16 mouse cellular contexts compared by ENCODE assay signal in the genomic region with DNA sequence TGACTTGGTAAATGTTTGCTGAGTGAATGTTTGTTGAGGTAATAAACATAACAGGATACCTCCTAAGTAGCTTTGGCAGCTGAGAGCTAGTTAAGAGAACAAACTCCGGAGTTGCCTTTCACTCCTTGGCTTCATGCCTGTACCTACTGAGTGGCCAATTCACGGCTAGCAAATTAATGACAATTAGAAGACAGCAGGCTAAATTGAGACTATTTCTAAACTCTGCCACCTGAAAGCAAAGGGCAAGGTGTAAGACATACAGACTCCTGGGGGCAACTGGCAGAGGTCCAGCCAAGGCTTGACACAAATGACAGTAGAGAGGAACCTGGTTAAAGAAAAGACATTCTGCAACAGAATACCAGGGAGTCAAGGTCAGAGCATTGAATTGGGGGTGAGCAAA.
A peak's percentile ranks its signal among the peaks of the same experiment; 100 is the strongest.
DNase-seq lines count a peak whose midpoint lies in the region; ATAC-seq and TF ChIP-seq lines count a peak whose summit lies in the region.
"Had no signal": no experiment of that assay in that cellular context is flagged by ENCODE, and none has a peak within 500 bp of the region (broad histone marks: within the 10 kb centered on the region; RNA-seq: fewer than 3 reads in every experiment).

No protein-coding gene starts in this region.

- no peak for TF ChIP-seq EP300 in liver, postnatal 0 days (IDR thresholded peaks at IDR 0.05; ENCODE audit: low read depth)

- no peaks in the 10 kb centered on the region for H3K79me2 ChIP-seq in liver, adult 2 months (ENCODE audit: control insufficient read depth, insufficient read depth, low read length)

- no peaks in the 10 kb centered on the region for H3K27me3 ChIP-seq in heart, embryonic 12.5 days (replicated peaks)
- H3K27me3 ChIP-seq in liver, adult 2 months (ENCODE audit: control insufficient read depth, insufficient read depth, low read length) = no peaks in the 10 kb centered on the region
- no peaks in the 10 kb centered on the region for H3K27me3 ChIP-seq in liver, postnatal 0 days (ENCODE audit: insufficient read depth, low read length)
- H3K27me3 ChIP-seq: embryonic facial prominence, embryonic 13.5 days; lung, embryonic 15.5 days; midbrain, embryonic 15.5 days had no signal

- H3K4me2 ChIP-seq in heart, embryonic 12.5 days = no peak overlapping the region
- no peak overlapping the region for H3K4me2 ChIP-seq in liver, postnatal 0 days (ENCODE audit: low read depth, low read length)
- H3K4me2 ChIP-seq: embryonic facial prominence, embryonic 13.5 days; liver, embryonic 11.5 days; lung, embryonic 15.5 days; midbrain, embryonic 15.5 days had no signal

- no peak overlapping the region for H3K27ac ChIP-seq in heart, embryonic 12.5 days (ENCODE audit: poor library complexity, severe bottlenecking)
- no peak overlapping the region for H3K27ac ChIP-seq in liver, adult 2 months (replicated peaks; ENCODE audit: insufficient read depth, low read depth, low read length)
- no peak overlapping the region for H3K27ac ChIP-seq in liver, postnatal 0 days (ENCODE audit: low read depth)
- H3K27ac ChIP-seq: embryonic facial prominence, embryonic 13.5 days; lung, embryonic 15.5 days; midbrain, embryonic 15.5 days had no signal

- peak; percentile 19 for DNase-seq in cerebellum, adult 9-10 months
- DNase-seq in cerebellum, adult 11 months = no peak
- peak; percentile 24 for DNase-seq in heart, adult 8-10 months (ENCODE audit: low spot score)
- peak; percentile 29 for DNase-seq in liver, adult 2 months (ENCODE audit: extremely low read depth, low read depth, low spot score)
- DNase-seq in liver, postnatal 0 days = no peak
- DNase-seq in urinary bladder, postnatal 4 days (ENCODE audit: low spot score in 2 of 2) = no peak
- DNase-seq: layer of hippocampus, adult 9-11 months; right cerebral cortex, postnatal 25 days; thymus, postnatal 36 days had no signal

- WGBS in heart, embryonic 12.5 days = 70% methylated on average over 2 of the region's 2 CpGs
- 20% methylated on average over 2 of the region's 2 CpGs for WGBS in liver, adult 2 months
- 72% methylated on average over 2 of the region's 2 CpGs for WGBS in liver, postnatal 0 days (ENCODE audit: insufficient replicate concordance)

- TF ChIP-seq CTCF in liver, adult 2 months (IDR thresholded peaks at IDR 0.05; ENCODE audit: low read depth, low read length) = no peak
- no peak for TF ChIP-seq CTCF in liver, postnatal 0 days (IDR thresholded peaks at IDR 0.05; ENCODE audit: low read depth)

- no peak for ATAC-seq in heart, embryonic 12.5 days (ENCODE audit: insufficient number of reproducible peaks, low FRiP score)
- ATAC-seq in liver, postnatal 0 days = no peak
- ATAC-seq in activated CD4-positive, CD25-positive, alpha-beta regulatory T cell, adult 4 months = no peak
- ATAC-seq: intestine, embryonic 16.5 days; midbrain, embryonic 15.5 days had no signal

- no peaks in the 10 kb centered on the region for H3K9me3 ChIP-seq in heart, embryonic 12.5 days (replicated peaks)
- no peaks in the 10 kb centered on the region for H3K9me3 ChIP-seq in liver, postnatal 0 days (ENCODE audit: low read length)
- H3K9me3 ChIP-seq: embryonic facial prominence, embryonic 13.5 days; lung, embryonic 15.5 days; midbrain, embryonic 15.5 days had no signal

- TF ChIP-seq POLR2A in liver, adult 2 months (IDR thresholded peaks at IDR 0.05; ENCODE audit: extremely low read depth, insufficient read depth, low read length) = no peak

- H3K36me3 ChIP-seq in heart, embryonic 12.5 days = no peaks in the 10 kb centered on the region
- H3K36me3 ChIP-seq in liver, adult 2 months (ENCODE audit: control insufficient read depth, insufficient read depth, low read length) = no peaks in the 10 kb centered on the region
- no peaks in the 10 kb centered on the region for H3K36me3 ChIP-seq in liver, postnatal 0 days (replicated peaks; ENCODE audit: insufficient read depth, low read length)
- H3K36me3 ChIP-seq: embryonic facial prominence, embryonic 13.5 days; lung, embryonic 15.5 days; midbrain, embryonic 15.5 days had no signal

- H3K9ac ChIP-seq in heart, embryonic 12.5 days = no peak overlapping the region
- no peak overlapping the region for H3K9ac ChIP-seq in liver, adult 2 months (ENCODE audit: low read depth, low read length)
- no peak overlapping the region for H3K9ac ChIP-seq in liver, postnatal 0 days (replicated peaks)
- H3K9ac ChIP-seq: embryonic facial prominence, embryonic 13.5 days; lung, embryonic 15.5 days; midbrain, embryonic 15.5 days had no signal

- H3K4me3 ChIP-seq in heart, embryonic 12.5 days = no peak overlapping the region
- no peak overlapping the region for H3K4me3 ChIP-seq in liver, adult 2 months (ENCODE audit: insufficient read depth, low read depth, low read length)
- H3K4me3 ChIP-seq in liver, postnatal 0 days (ENCODE audit: low read depth, low read length) = no peak overlapping the region
- H3K4me3 ChIP-seq: embryonic facial prominence, embryonic 13.5 days; lung, embryonic 15.5 days; midbrain, embryonic 15.5 days had no signal

- H3K4me1 ChIP-seq in heart, embryonic 12.5 days (replicated peaks) = peaks cover 4% of the 10 kb centered on the region
- H3K4me1 ChIP-seq in liver, adult 2 months (ENCODE audit: control insufficient read depth, insufficient read depth, low read length) = peaks cover 2% of the 10 kb centered on the region; the same call in 1 of the 2 replicates
- H3K4me1 ChIP-seq in liver, postnatal 0 days (ENCODE audit: insufficient read depth) = no peaks in the 10 kb centered on the region
- H3K4me1 ChIP-seq: embryonic facial prominence, embryonic 13.5 days; lung, embryonic 15.5 days had no signal

Comparison
In these comparisons a context has a peak if more than half of its experiments do, and no peak if none do; other contexts are left out.
1. DNase-seq: peak in cerebellum, adult 9-10 months (single experiment), heart, adult 8-10 months (single experiment) and liver, adult 2 months (single experiment); none in cerebellum, adult 11 months (single experiment), liver, postnatal 0 days (single experiment) and urinary bladder, postnatal 4 days (0 of 2).